Mouse (Mus musculus) intestine, embryonic 16.5 days (tissue): ENCODE measurements around the gene Bsn. TPM values are rescaled to one million over a fixed set of nuclear protein-coding genes. Genes with fewer than 3 reads are reported as not detected.
A peak's percentile ranks its signal among the peaks of the same experiment; 100 is the strongest.

Experiments
- ATAC-seq: fragments of 200-750 bp; cut with Nextera tagmentation; 2 replicates; pipeline ENCODE4 v1.8.0; 2017; ENCODE audit warnings: moderate TSS enrichment, moderate library complexity
- H3K27ac ChIP-seq: fragments of 300-500 bp; sonication (generic); 2 replicates; pipeline ENCODE4 v1.5.1; 2014; ENCODE audit warnings: mild to moderate bottlenecking, low read length
- H3K27me3 ChIP-seq: fragments of 300-500 bp; sonication (generic); replicated peaks from 2 replicates; pipeline ENCODE4 v1.6.1; 2014; ENCODE audit warnings: low read length, control low read depth, mixed read lengths; ENCODE audit not compliant: control insufficient read depth, insufficient read depth
- H3K36me3 ChIP-seq: fragments of 300-500 bp; sonication (generic); 2 replicates; pipeline ENCODE4 v1.6.1; 2014; ENCODE audit warnings: low read length, control low read depth; ENCODE audit not compliant: control insufficient read depth, insufficient read depth
- H3K4me1 ChIP-seq: fragments of 300-500 bp; sonication (generic); 2 replicates; pipeline ENCODE4 v1.6.1; 2014; ENCODE audit warnings: low read length, control low read depth, mixed read lengths; ENCODE audit not compliant: control insufficient read depth, insufficient read depth
- H3K4me2 ChIP-seq: fragments of 300-500 bp; sonication (generic); 2 replicates; pipeline ENCODE4 v1.6.1; 2014; ENCODE audit warnings: low read depth, low read length, control low read depth
- H3K4me3 ChIP-seq: fragments of 300-500 bp; sonication (generic); 2 replicates; pipeline ENCODE4 v1.5.1; 2014; ENCODE audit warnings: mild to moderate bottlenecking, low read length
- H3K9ac ChIP-seq: fragments of 300-500 bp; sonication (generic); 2 replicates; pipeline ENCODE4 v1.6.1; 2014; ENCODE audit warnings: low read depth, low read length
- H3K9me3 ChIP-seq: fragments of 300-500 bp; sonication (generic); 2 replicates; pipeline ENCODE4 v1.6.1; 2016; ENCODE audit warnings: low read length, control low read depth; ENCODE audit not compliant: control insufficient read depth
- WGBS: fragments of 180-500 bp; shearing (Covaris S2); extraction: QIAGEN DNeasy Blood & Tissue Kit; methylation state at CpG from one replicate; pipeline ENCODE4 v1.1.7; 2014; 5-methylcytosine and 5-hydroxymethylcytosine counted together
- polyA plus RNA-seq: library from polyadenylated mRNA; unstranded; fragments of >200 nt; fragmentation: Nextera tagmentation; extraction: Ambion mirVana; gene quantifications from 2 replicates; pipeline ENCODE4 v1.2.1, GENCODE M21; 2015

Bsn gene
- polyA plus RNA-seq, 1 experiment from 2014 or later, result 5.4 TPM

- Histone ChIP-seq H3K27me3 (no peaks in the 10 kb centered on the region), H3K4me2 (no peak overlapping the region), H3K27ac (no peak overlapping the region), H3K9ac (no peak overlapping the region), H3K4me1 (0 out of 2 replicates have a peak, but pooled peaks cover 4% of the 10 kb centered on the region), H3K36me3 (no peaks in the 10 kb centered on the region), H3K4me3 (no peak overlapping the region), H3K9me3 (no peaks in the 10 kb centered on the region)
- peak; percentile 83 for ATAC-seq
- WGBS, result 50% methylated on average over 6 of the region's 6 CpGs
These were observed 44.4 kb downstream of the Bsn start for GRCm38 (mm10) chr9:108145740-108146139.

- H3K9me3 ChIP-seq, result no peaks in the 10 kb centered on the region
- peak; percentile 83 for ATAC-seq
- no peak overlapping the region for H3K4me3 ChIP-seq
- no peak overlapping the region for H3K4me2 ChIP-seq
- no peaks in the 10 kb centered on the region for H3K36me3 ChIP-seq
- WGBS, result 66% methylated on average over 17 of the region's 17 CpGs
- no peak overlapping the region for H3K9ac ChIP-seq
- H3K4me1 ChIP-seq, result 0 out of 2 replicates have a peak, but pooled peaks cover 4% of the 10 kb centered on the region
- H3K27me3 ChIP-seq, result no peaks in the 10 kb centered on the region
- H3K27ac ChIP-seq, result peak overlapping the region; percentile 59
These were observed 45.6 kb downstream of the Bsn start for GRCm38 (mm10) chr9:108144371-108145270.

- 88% methylated on average over 2 of the region's 2 CpGs for WGBS
- no peak overlapping the region for H3K4me2 ChIP-seq
- H3K27me3 ChIP-seq, result no peaks in the 10 kb centered on the region
- H3K4me1 ChIP-seq, result 0 out of 2 replicates have a peak, but pooled peaks cover 4% of the 10 kb centered on the region
- no peaks in the 10 kb centered on the region for H3K36me3 ChIP-seq
- no peaks in the 10 kb centered on the region for H3K9me3 ChIP-seq
- no peak for ATAC-seq
- H3K4me3 ChIP-seq, result no peak overlapping the region
- H3K27ac ChIP-seq, result no peak overlapping the region
- no peak overlapping the region for H3K9ac ChIP-seq
These were observed 46.7 kb downstream of the Bsn start for GRCm38 (mm10) chr9:108143470-108143869.

- ATAC-seq, result no peak
- Histone ChIP-seq H3K4me3 (no peak overlapping the region), H3K36me3 (no peaks in the 10 kb centered on the region), H3K4me2 (no peak overlapping the region), H3K27ac (no peak overlapping the region), H3K4me1 (0 out of 2 replicates have a peak, but pooled peaks cover 4% of the 10 kb centered on the region), H3K9ac (no peak overlapping the region), H3K9me3 (no peaks in the 10 kb centered on the region), H3K27me3 (no peaks in the 10 kb centered on the region; the same call in 1 of the 2 replicates)
- WGBS, result 82% methylated on average over 10 of the region's 10 CpGs
These were observed 48.8 kb downstream of the Bsn start for GRCm38 (mm10) chr9:108141387-108141786.

GRCm38 (mm10) chr9:108139963-108140695 is 50.1 kb downstream of the Bsn start:
- H3K27me3 ChIP-seq, result no peaks in the 10 kb centered on the region; the same call in 1 of the 2 replicates
- H3K9me3 ChIP-seq, result no peaks in the 10 kb centered on the region
- H3K4me3 ChIP-seq, result no peak overlapping the region
- WGBS, result 75% methylated on average over 7 of the region's 7 CpGs
- H3K9ac ChIP-seq, result no peak overlapping the region
- H3K36me3 ChIP-seq, result no peaks in the 10 kb centered on the region
- no peak overlapping the region for H3K4me2 ChIP-seq
- no peak overlapping the region for H3K27ac ChIP-seq
- H3K4me1 ChIP-seq, result 0 out of 2 replicates have a peak, but pooled peaks cover 4% of the 10 kb centered on the region
- no peak for ATAC-seq

GRCm38 (mm10) chr9:108139169-108139962 is 50.8 kb downstream of the Bsn start:
- Histone ChIP-seq H3K4me2 (no peak overlapping the region), H3K27me3 (no peaks in the 10 kb centered on the region; the same call in 1 of the 2 replicates), H3K9me3 (no peaks in the 10 kb centered on the region), H3K4me1 (no peaks in the 10 kb centered on the region), H3K36me3 (no peaks in the 10 kb centered on the region), H3K27ac (no peak overlapping the region), H3K4me3 (no peak overlapping the region), H3K9ac (no peak overlapping the region)
- WGBS, result 81% methylated on average over 17 of the region's 17 CpGs
- ATAC-seq, result no peak

GRCm38 (mm10) chr9:108138118-108138517 is 52.1 kb downstream of the Bsn start:
- no peak for ATAC-seq
- Histone ChIP-seq H3K27me3 (no peaks in the 10 kb centered on the region; the same call in 1 of the 2 replicates), H3K9ac (no peak overlapping the region), H3K9me3 (no peaks in the 10 kb centered on the region), H3K36me3 (no peaks in the 10 kb centered on the region), H3K4me2 (no peak overlapping the region), H3K4me1 (no peaks in the 10 kb centered on the region), H3K27ac (no peak overlapping the region), H3K4me3 (no peak overlapping the region)
- 78% methylated on average over 6 of the region's 6 CpGs for WGBS

- Histone ChIP-seq H3K27ac (no peak overlapping the region), H3K4me2 (no peak overlapping the region), H3K4me3 (no peak overlapping the region), H3K27me3 (no peaks in the 10 kb centered on the region; the same call in 1 of the 2 replicates), H3K9ac (no peak overlapping the region), H3K36me3 (no peaks in the 10 kb centered on the region), H3K9me3 (no peaks in the 10 kb centered on the region), H3K4me1 (no peaks in the 10 kb centered on the region)
- ATAC-seq, result peak; percentile 61
- 33% methylated on average over 17 of the region's 17 CpGs for WGBS
These were observed 52.7 kb downstream of the Bsn start for GRCm38 (mm10) chr9:108137523-108137922.
